Mouse (Mus musculus) urinary bladder, postnatal 14 days (tissue): Measurements from ENCODE around the gene Tspyl4.
A peak's percentile ranks its signal among the peaks of the same experiment; 100 is the strongest.
"Not testable (repeated sequence)": the region's sequence is repeated elsewhere in the genome, so short reads cannot be mapped to it uniquely, and the experiment has no call there.

ENCODE experiments used
- DNase-seq: peaks from one replicate; pipeline ENCODE4 v3.0.0; 2021; ENCODE audit warnings: low spot score

The Tspyl4 gene

DNA sequence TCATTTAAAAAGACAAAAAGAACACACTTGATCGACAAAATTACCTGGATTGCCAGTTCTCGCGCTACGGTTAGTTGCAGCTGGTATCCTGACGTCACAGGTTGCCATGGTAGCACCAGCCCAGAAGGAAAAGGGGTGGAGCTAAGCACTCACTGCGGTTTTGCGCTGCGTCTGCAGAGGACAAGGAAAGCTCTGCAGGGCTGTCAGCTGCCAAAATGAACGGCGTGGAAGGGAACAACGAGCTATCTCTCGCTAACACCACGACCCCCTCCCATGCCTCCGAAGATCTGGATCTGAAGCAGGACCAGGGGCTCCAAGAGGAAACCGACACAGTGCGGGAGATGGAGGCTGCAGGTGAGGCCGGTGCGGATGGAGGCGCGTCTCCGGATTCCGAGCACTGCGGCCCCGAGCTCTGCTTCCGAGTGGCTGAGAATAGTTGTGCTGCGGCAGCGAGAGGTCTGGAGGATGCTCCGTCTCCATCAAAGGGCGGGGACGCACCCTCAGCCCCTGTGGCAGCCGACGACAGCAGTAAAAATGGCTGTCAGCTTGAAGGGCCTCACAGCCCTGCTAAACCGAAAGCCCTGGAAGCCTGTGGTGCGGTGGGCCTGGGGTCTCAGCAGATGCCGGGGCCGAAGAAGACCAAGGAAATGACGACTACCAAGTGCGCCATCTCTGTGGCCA lies at the start of gene Tspyl4:
TSS of gene Tspyl4 (plus strand) at position 144 of the 681 bp plus-strand sequence.
- DNase-seq, result peak; percentile 91

DNA sequence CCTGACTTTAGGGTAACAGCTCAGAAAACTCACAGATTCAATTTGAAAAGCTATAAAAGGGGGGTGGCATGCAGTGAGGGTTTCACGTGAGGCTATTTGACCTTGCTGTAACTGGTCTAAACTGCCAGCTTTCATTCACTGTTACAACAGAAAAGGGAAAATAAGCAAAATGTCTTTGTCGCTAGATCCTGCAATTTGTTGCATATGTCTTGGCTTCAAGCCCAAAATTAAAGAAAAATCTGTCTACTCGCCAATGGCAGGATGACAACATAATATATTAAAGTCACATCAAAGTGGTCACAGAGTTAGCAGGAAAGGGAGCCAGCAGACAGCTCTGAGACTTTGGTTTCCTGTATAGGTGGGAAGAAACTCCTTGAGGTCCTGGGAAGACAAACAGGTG lies 49.5 kb upstream of the Tspyl4 start:
- no peak for DNase-seq

DNA sequence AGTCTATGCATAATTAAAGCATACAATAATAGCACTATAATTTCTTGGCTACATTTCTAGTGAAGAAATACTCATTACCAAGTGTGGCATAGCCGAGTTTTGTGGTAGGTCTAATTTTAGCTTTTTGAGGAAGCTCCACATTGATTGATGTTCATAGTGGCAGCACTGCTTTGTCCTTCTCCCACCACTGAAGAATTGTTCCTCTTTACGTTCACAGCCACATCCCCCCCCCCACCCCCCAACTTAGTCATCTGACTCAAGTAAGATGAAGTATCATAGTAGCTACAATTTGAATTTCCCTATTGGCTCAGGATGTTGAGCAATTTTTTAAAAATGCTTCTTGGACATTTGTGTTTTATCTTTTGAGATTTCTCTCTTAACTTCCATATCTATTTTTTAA lies 47.6 kb upstream of the Tspyl4 start:
- DNase-seq, result no peak

DNA sequence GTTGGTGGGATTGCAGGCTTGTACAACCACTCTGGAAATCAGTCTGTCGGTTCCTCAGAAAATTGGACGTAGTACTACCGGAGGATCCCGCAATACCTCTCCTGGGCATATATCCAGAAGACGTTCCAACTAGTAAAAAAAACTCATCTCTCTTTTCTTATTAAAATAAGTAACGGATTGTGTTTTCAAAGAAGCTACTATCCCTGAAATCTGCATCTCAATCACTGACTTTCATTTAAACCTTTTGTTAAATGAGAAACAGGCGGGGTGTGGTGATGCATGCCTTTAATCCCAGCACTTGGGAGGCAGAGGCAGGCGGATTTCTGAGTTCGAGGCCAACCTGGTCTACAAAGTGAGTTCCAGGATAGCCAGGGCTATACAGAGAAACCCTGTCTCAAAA lies 44.4 kb upstream of the Tspyl4 start:
- not testable (repeated sequence) for DNase-seq

DNA sequence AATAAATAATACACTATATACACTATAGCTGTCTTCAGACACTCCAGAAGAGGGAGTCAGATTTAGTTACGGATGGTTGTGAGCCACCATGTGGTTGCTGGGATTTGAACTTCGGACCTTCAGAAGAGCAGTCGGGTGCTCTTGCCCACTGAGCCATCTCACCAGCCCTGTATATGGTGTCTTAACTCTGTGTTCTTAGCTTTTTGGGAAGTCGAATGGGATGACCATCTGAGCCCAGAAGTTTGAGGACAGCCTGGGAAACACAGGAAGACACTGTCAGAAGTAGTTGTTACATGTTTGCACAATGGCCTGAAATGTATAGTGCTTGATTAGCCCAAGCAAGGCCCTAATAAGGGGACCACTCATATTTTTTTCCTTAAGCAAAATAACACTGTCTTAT lies 32.1 kb upstream of the Tspyl4 start:
- DNase-seq, result no peak

DNA sequence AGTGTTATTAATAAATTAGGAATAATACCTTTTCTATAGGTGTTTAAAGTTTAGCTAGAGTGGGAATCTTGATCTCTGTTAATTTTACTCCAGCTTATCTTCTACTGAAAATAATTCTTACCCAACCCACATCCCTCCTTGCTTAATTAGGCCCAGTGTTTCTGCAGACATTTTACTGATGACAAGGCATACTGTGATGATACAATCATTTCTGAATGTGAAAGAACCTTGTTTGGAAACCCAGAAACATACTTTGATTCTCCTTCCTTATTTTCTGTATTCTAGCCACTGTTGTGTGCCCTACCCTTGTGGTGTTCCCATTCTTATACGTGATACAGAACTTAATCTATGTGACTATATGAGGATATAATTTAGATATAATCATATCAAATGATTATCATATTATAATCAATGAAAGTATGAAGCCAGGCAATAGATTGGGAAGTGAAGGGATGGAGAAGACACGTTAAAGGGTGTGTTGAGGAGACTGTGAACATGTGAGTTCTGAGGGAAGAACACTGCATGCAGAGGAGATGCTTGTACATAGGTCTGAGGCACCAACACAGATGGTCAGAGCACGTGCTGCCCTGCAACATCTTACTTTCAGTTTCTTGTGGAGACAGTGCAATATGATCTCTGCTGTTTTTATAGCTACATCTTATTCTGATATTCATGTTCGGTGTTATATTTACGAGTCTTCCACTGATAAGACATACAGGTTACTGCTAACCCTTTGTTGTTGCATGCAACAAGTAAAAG lies 29.8 kb upstream of the Tspyl4 start:
- DNase-seq, result no peak

DNA sequence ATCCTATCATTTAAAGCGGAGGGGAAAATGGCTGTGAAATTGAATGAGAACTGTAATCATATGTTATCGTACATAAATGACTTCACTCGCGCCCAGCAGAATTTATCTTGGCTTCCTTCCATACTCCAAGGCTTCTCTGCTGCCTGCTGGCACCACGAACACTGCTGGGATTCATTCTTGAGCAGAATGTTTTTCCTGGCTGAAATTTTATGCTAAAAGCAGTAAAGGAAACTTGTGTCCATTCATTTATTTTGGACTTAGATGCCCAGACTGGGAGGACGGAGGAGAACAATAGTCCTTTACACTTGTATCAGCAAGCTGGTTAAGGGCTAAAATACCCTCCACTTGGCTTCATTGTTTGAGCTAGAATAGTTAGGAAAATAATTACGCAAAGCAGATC lies 25.6 kb upstream of the Tspyl4 start:
- no peak for DNase-seq

DNA sequence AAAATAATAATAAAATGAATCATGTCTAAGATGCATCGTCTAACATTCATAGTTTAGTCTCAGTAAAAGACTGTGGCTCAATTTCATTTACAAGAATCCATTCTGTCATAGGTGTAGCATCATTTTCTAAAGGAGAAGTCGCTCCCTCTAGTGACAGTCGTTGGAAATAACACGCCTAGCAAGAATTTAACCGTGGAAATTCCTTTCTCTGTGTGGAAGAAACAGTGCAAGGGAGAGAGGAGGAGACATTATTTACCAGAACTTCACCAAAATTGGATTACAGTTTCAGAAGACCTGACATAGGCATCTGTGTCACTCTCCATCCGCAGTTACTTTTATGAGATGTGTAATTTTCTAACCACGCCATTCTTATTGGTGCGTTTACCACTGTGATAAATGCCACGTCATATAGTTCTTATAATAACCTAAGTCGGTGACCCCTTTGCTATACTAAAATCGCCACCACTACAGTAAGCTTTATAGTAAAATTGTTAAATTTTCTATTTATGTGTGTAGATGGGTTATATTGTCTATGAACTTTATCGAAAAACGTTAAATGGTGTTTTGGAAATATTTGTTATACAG lies 16.6 kb upstream of the Tspyl4 start:
- DNase-seq, result peak; percentile 43

DNA sequence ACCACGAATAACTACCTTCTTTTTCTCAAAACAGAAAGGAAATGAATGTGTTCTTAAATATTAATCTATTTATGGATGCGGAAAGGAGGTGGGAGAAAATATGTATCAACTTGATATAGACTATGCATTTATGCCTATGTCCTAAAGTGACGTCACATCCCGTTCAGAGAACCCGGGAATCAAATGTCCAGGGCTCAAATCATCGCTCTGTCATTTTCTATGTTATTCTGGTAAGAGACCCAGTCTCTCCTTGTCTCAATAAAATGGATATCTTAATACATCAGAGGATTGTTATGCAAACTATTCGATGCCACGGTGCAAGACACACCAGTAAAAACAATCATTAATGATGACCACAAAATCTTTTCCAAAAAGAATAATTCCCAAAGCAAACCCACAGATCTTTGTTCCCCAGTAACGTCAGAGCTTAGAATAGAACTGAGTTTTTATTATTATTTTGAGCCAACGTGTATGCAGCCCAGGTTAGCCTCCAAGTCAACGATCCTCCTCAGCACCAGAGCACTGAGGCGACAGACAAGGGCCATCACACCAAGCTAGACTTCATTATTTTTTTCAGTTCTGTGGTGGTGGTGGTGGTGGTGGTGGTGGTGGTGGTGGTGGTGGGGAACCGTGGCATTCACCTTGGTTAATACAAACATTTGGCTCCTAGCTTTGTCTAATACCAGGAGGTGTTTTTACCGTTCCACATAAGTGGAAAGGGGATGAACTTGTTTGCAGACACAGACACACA lies 15.9 kb upstream of the Tspyl4 start:
- DNase-seq, result no peak

DNA sequence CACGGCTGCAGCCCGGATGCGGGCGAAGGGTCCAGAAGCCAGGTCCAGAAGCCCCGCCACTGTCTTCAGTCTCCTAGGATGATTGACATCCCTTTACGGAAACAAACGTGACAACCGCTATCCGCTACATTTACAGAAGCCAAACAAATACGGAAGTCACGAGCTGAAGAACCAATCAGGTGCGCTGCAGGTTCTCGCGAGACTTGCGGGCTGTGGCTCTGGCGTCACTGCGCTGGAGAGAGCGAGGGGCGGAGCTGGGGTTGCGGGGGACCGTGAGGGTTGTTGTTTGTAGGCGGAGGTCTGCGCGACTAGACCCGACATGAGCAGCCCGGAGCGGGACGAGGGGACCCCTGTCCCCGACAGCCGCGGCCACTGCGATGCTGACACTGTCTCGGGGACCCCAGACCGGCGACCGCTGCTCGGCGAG lies 15.3 kb upstream of the Tspyl4 start, which contains the start of gene Tspyl1:
TSS of gene Tspyl1 (plus strand) at position 229 of the 427 bp plus-strand sequence.
- peak; percentile 98 for DNase-seq

DNA sequence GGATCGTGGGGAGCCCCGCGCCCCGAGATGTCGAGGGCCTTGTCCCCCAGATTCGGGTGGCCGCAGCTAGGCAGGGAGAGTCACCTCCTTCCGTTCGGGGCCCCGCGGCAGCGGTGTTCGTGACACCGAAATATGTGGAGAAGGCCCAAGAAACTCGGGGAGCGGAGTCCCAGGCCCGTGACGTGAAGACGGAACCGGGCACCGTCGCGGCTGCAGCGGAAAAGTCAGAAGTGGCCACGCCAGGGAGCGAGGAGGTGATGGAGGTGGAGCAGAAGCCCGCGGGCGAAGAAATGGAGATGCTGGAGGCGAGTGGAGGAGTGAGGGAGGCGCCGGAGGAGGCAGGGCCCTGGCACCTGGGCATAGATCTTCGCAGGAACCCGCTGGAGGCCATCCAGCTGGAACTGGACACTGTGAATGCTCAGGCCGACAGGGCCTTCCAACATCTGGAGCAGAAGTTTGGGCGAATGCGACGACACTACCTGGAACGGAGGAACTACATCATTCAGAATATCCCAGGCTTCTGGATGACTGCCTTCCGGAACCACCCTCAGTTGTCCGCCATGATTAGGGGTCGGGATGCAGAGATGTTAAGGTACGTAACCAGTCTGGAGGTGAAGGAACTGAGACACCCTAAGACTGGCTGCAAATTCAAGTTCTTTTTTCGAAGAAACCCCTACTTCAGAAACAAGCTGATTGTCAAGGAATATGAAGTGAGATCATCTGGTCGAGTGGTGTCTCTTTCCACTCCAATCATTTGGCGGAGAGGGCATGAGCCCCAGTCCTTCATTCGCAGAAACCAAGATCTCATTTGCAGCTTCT lies 14.6 kb upstream of the Tspyl4 start:
- peak; percentile 56 for DNase-seq

DNA sequence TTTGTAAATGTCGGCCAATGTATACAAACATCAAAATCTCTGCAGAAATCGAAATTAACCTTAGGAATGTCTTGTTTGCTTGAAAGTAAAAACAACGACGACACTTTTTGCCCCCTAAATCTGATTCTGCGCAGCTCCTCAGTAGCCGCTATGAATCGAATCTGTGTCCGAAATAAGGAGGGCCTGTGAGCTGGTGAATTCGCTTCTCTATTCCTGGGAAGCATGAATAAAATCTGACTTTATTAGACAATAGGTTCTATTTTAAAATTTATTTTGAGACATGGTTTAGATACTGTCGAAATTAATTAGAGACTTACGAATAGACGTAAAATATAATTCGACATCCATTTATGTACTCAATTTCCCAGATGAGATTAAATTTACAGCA lies 337 bp upstream of the Tspyl4 start:
- DNase-seq, result no peak

DNA sequence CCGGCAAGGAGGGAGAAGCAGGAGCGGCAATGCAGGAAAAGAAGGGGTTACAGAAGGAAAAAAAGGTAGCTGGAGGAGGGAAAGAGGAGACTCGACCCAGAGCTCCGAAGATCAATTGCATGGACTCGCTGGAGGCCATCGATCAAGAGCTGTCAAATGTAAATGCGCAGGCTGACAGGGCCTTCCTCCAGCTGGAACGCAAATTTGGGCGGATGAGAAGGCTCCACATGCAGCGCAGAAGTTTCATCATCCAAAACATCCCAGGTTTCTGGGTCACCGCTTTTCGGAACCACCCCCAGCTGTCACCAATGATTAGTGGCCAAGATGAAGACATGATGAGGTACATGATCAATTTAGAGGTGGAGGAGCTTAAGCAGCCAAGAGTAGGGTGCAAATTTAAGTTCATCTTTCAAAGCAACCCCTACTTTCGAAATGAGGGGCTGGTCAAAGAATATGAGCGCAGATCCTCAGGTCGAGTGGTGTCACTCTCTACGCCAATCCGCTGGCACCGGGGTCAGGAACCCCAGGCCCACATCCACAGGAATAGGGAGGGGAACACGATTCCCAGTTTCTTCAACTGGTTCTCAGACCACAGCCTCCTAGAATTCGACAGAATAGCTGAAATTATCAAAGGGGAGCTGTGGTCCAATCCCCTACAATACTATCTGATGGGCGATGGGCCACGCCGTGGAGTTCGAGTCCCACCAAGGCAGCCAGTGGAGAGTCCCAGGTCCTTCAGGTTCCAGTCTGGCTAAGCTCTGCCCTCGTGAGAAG lies 925 bp downstream of the Tspyl4 start:
- DNase-seq, result no peak

DNA sequence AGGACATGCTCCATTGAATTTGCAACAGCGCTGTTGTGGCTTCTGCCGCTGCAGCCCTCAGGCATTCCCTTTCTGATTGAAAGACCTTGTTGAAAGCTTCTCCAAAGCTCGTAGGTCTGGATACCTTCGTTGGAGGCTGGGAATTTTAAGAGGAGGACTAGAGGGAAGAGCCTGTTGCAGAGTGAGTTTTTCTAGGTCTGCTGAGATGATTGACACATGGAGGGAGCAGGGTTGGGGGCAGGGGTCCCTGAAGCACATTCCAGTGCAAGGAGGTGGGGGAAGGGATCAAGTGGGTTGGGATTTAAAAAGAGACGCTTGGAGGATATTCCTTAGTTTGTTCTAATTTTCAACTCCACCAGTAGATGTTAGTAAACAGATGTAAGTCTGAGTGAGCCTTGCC lies 3.1 kb downstream of the Tspyl4 start:
- DNase-seq, result no peak

DNA sequence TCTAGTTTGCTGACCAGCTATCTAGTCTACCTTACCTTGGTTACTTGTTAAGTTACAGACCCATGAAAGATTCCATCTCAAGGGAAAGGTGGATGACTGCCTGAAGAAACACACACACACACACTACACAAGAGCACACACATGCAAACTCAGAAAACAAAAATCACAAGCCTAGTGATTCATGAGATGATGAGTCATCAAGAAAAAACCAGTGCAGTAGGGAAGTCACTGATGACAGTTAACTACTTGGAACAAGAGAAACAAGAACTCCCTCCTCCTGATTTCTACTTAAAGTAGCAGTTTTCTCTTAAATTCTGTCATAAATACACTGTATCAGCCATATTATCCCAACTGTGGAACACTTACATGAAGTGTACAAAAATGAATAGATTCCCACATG lies 9.8 kb downstream of the Tspyl4 start:
- no peak for DNase-seq

DNA sequence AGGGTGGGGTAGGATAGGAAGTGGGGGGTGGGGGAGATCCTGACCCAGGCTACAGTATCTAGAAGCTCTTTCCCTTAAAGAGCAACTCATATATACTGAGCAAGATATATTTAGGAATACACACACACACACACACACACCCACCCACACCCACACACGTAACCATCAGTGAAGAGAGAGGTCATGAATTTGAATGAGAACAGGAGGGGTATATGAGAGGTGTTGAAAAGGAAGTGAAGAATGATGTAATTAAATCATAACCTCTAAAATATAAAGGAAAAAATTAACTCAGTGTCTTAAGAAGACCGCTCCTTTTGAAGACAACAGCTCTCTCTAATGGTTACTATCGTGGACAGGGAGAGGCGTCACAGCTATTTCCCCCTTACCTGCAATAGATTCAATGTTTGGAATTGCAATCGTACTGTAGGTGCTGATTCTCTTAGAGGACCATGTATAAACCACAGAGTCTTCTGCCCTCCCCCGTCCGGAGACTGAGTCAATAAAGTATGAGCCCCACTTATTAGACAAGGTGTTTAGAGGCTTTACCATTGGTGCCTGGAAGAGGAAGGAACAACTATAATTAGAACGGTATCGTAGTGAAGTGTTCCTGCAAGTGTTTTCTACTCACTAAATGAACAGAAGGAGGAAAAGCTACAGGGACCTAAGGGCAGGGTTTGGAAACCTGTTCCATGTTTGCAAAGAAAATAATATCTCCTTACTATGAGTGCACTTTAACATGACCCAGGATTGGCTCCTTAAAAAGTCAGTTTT lies 12.9 kb downstream of the Tspyl4 start:
- no peak for DNase-seq

DNA sequence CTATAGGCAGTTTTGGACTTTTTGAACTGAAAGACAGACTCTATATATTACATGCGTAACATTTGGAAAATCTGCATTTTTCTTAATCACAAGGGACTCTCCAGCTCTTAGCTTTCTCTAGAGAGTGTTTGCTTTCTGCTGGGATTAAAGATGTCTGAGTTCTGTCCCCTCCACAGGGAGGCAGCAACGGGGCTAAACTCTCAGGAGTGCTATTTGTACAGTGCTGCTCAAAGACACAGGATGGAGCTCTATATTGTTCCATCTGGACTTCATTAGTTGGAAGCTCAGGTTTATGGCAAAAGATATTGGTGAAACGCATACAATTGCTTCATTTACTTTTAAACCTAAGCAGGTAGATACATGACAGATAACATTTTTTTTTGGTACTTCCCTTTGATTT lies 15.3 kb downstream of the Tspyl4 start:
- DNase-seq, result no peak

DNA sequence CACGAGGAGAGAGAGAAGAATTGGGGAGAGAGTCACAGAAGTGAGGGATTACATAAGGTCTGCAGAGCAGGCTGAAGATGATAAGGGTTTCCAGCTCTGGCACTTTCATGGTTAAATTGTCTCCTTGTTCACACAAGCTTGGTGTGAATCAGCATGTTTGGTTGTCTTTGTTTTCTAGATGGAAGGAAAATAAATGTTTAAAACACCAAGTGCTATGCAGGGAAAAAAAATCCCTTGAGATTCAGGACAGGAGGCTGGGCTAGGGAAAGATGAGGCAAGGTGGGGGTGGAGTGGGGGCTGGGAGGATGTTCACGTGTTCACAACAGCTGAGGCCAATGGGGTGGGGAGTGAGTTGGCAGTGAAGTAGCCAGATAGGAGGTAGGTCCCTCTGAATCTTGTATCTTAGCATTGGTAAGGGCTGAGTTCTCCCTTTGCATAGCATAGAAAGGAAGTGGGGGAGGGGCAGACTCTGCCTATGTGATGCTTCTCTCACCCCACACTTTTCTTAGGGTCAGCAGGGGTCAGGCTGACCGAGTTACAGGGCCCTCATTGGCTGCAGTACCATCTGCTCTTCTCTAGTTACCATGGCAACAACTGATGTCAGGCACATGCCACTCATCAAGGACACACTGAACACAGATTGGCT lies 19.5 kb downstream of the Tspyl4 start:
- no peak for DNase-seq

DNA sequence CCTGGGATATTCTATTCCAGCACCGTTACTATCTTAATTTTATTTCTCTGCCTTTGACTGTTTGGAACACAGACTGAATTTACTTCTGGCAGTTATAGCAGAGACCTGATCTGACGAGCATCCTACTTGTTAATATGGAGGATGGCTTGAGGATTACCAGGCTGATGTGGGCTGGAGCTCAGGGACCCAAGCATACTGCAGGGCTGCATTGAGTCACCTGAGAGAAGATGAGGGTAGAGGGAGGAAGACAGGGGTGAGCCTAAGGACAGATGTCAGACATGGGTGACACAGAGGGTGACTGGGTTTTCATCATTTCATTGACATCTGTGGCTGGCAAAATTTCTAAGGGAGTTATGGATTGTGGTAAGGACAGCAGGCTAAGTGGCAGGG lies 20.0 kb downstream of the Tspyl4 start:
- DNase-seq, result no peak

DNA sequence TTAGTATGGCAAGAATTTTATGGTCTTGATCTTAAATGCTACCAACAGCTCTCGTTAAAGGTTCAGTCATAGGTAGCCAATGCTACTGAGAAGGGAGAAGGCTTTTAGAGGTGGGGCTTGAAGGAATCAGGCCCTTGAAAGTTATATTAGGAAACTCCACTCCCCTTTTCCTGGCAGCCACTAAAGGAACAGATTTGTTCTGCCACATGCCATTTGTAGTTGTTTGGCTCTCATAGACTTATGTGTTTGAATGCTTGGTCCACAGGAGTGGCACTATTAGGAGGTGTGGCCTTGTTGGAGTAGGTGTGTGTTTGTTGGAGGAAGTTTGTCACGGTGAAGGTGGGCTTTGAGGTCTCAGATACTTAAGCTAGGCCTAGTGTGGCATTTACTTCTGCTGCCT lies 23.6 kb downstream of the Tspyl4 start:
- no peak for DNase-seq
